Mouse (Mus musculus): ENCODE results near the gene Ms4a15. TPM values are rescaled to one million over a fixed set of nuclear protein-coding genes. Genes with fewer than 3 reads are reported as not detected.

Gene Ms4a15
- polyA plus RNA-seq, 1 experiment from 2014 or later: not detected

- H3K4me1 ChIP-seq (replicated peaks; ENCODE audit: insufficient read depth, low read length): no peaks in the 10 kb centered on the region
- TF ChIP-seq CTCF (IDR thresholded peaks at IDR 0.05; ENCODE audit: low read depth): no peak
- no peaks in the 10 kb centered on the region for H3K27me3 ChIP-seq (ENCODE audit: insufficient read depth, low read length)
- ATAC-seq (replicated peaks; ENCODE audit: low FRiP score, low read depth) (no peak), DNase-seq (ENCODE audit: low spot score) (no peak)
- H3K4me2 ChIP-seq (ENCODE audit: low read length): no peak overlapping the region
- H3K9ac ChIP-seq (ENCODE audit: low read depth, low read length): no peak overlapping the region
- WGBS: 84% methylated on average over 2 of the region's 2 CpGs
- no peaks in the 10 kb centered on the region for H3K36me3 ChIP-seq (ENCODE audit: insufficient read depth, low read length)
- H3K9me3 ChIP-seq (replicated peaks; ENCODE audit: low read length): no peaks in the 10 kb centered on the region
- H3K27ac ChIP-seq: no peak overlapping the region
- H3K4me3 ChIP-seq (replicated peaks; ENCODE audit: low read depth, low read length): no peak overlapping the region
Measured at GRCm38 (mm10) chr19:10930641-10931040, 62.4 kb downstream of the Ms4a15 start.

Other genes starting within 250 kb of the Ms4a15 start
- 0.05 TPM in 1 of 2 replicates, not detected in the other for gene Cd6, start 163.2 kb downstream of the Ms4a15 start, polyA plus RNA-seq (2015; fragmentation: Nextera tagmentation; extraction: Ambion mirVana)
- 0.83 and 0.93 TPM in 2 replicates for gene Slc15a3, start 153.5 kb downstream of the Ms4a15 start, polyA plus RNA-seq (2015; fragmentation: Nextera tagmentation; extraction: Ambion mirVana)
- 43.5 and 45.0 TPM in 2 replicates for gene Tmem132a, start 123.3 kb downstream of the Ms4a15 start, polyA plus RNA-seq (2015; fragmentation: Nextera tagmentation; extraction: Ambion mirVana)
- 87.0 and 89.6 TPM in 2 replicates for gene Tmem109, start 111.2 kb downstream of the Ms4a15 start, polyA plus RNA-seq (2015; fragmentation: Nextera tagmentation; extraction: Ambion mirVana)
- 30.6 and 35.2 TPM in 2 replicates for gene Prpf19, start 98.0 kb downstream of the Ms4a15 start, polyA plus RNA-seq (2015; fragmentation: Nextera tagmentation; extraction: Ambion mirVana)
- gene Zp1, start 72.6 kb downstream of the Ms4a15 start, polyA plus RNA-seq (2015; fragmentation: Nextera tagmentation; extraction: Ambion mirVana): not detected in 2 replicates
- not detected in 2 replicates for gene Ptgdr2, start 56.1 kb downstream of the Ms4a15 start, polyA plus RNA-seq (2015; fragmentation: Nextera tagmentation; extraction: Ambion mirVana)
- gene Ccdc86, start 44.0 kb downstream of the Ms4a15 start, polyA plus RNA-seq (2015; fragmentation: Nextera tagmentation; extraction: Ambion mirVana): 22.9 and 23.2 TPM in 2 replicates
- gene Ms4a10, start 18.6 kb downstream of the Ms4a15 start, polyA plus RNA-seq (2015; fragmentation: Nextera tagmentation; extraction: Ambion mirVana): 0.22 and 0.45 TPM in 2 replicates
- not detected in 2 replicates for gene Ms4a18, start 24.8 kb upstream of the Ms4a15 start, polyA plus RNA-seq (2015; fragmentation: Nextera tagmentation; extraction: Ambion mirVana)
- gene Ms4a8a, start 87.9 kb upstream of the Ms4a15 start, polyA plus RNA-seq (2015; fragmentation: Nextera tagmentation; extraction: Ambion mirVana): not detected in 2 replicates
- not detected in 2 replicates for gene 1700017D01Rik, start 137.6 kb upstream of the Ms4a15 start, polyA plus RNA-seq (2015; fragmentation: Nextera tagmentation; extraction: Ambion mirVana)
- not detected in 2 replicates for gene 1700025F22Rik, start 172.1 kb upstream of the Ms4a15 start, polyA plus RNA-seq (2015; fragmentation: Nextera tagmentation; extraction: Ambion mirVana)
- not detected in 2 replicates for gene Ms4a13, start 203.5 kb upstream of the Ms4a15 start, polyA plus RNA-seq (2015; fragmentation: Nextera tagmentation; extraction: Ambion mirVana)
- gene Ms4a12, start 239.2 kb upstream of the Ms4a15 start, polyA plus RNA-seq (2015; fragmentation: Nextera tagmentation; extraction: Ambion mirVana): not detected in 2 replicates

All from kidney, postnatal 0 days (tissue).